Mouse (Mus musculus): ENCODE results near the gene Cavin1. TPM values are rescaled to one million over a fixed set of nuclear protein-coding genes. Genes with fewer than 3 reads are reported as not detected.

Gene Cavin1
- polyA plus RNA-seq, 1 experiment from 2014 or later = 25.5 TPM

- 0 out of 2 replicates have a peak overlapping the region, but pooled peaks have one; percentile 2 for H3K4me2 ChIP-seq
- no peaks in the 10 kb centered on the region for H3K9me3 ChIP-seq (replicated peaks)
- DNase-seq = no peak
- H3K9ac ChIP-seq = no peak overlapping the region
- peaks cover 23% of the 10 kb centered on the region for H3K27me3 ChIP-seq
- no peaks in the 10 kb centered on the region for H3K36me3 ChIP-seq
- no peak overlapping the region for H3K27ac ChIP-seq
- 45% methylated on average over 5 of the region's 5 CpGs for WGBS (ENCODE audit: insufficient replicate concordance)
- peaks cover 7% of the 10 kb centered on the region for H3K4me1 ChIP-seq (replicated peaks)
- ATAC-seq (ENCODE audit: low read depth) = no peak
- no peak overlapping the region for H3K4me3 ChIP-seq (replicated peaks)
Observed at GRCm38 (mm10) chr11:100994655-100995054, 24.0 kb upstream of the Cavin1 start.

- ATAC-seq (ENCODE audit: low read depth) = no peak
- H3K36me3 ChIP-seq = no peaks in the 10 kb centered on the region
- peaks cover 21% of the 10 kb centered on the region for H3K27me3 ChIP-seq
- 27% methylated on average over 9 of the region's 9 CpGs for WGBS (ENCODE audit: insufficient replicate concordance)
- no peak overlapping the region for H3K27ac ChIP-seq
- H3K4me2 ChIP-seq = peak overlapping the region; percentile 2; the same call in 1 of the 2 replicates
- peaks cover 2% of the 10 kb centered on the region for H3K4me1 ChIP-seq (replicated peaks)
- H3K4me3 ChIP-seq (replicated peaks) = no peak overlapping the region
- DNase-seq = no peak
- no peaks in the 10 kb centered on the region for H3K9me3 ChIP-seq (replicated peaks)
- H3K9ac ChIP-seq = no peak overlapping the region
Observed at GRCm38 (mm10) chr11:100994233-100994632, 23.5 kb upstream of the Cavin1 start.

- H3K9ac ChIP-seq = no peak overlapping the region
- DNase-seq = no peak
- no peaks in the 10 kb centered on the region for H3K36me3 ChIP-seq
- H3K4me2 ChIP-seq = no peak overlapping the region
- no peak overlapping the region for H3K27ac ChIP-seq
- H3K4me3 ChIP-seq (replicated peaks) = no peak overlapping the region
- H3K4me1 ChIP-seq (replicated peaks) = peaks cover 2% of the 10 kb centered on the region; the same call in 1 of the 2 replicates
- H3K27me3 ChIP-seq = peaks cover 20% of the 10 kb centered on the region
- H3K9me3 ChIP-seq (replicated peaks) = no peaks in the 10 kb centered on the region
- no peak for ATAC-seq (ENCODE audit: low read depth)
- WGBS (ENCODE audit: insufficient replicate concordance) = 59% methylated on average over 2 of the region's 2 CpGs
Observed at GRCm38 (mm10) chr11:100993437-100993836, 22.8 kb upstream of the Cavin1 start.

- Histone ChIP-seq H3K4me1 (replicated peaks) (peaks cover 6% of the 10 kb centered on the region), H3K4me3 (replicated peaks) (no peak overlapping the region), H3K4me2 (no peak overlapping the region), H3K9ac (no peak overlapping the region), H3K27me3 (peaks cover 18% of the 10 kb centered on the region; the same call in 1 of the 2 replicates), H3K9me3 (replicated peaks) (no peaks in the 10 kb centered on the region), H3K27ac (no peak overlapping the region), H3K36me3 (no peaks in the 10 kb centered on the region)
- DNase-seq (no peak), ATAC-seq (ENCODE audit: low read depth) (no peak)
- 31% methylated on average over 6 of the region's 6 CpGs for WGBS (ENCODE audit: insufficient replicate concordance)
Observed at GRCm38 (mm10) chr11:100991027-100991534, 20.4 kb upstream of the Cavin1 start.

GRCm38 (mm10) chr11:100989666-100990065 lies 19.0 kb upstream of the Cavin1 start:
- DNase-seq = no peak
- Histone ChIP-seq H3K4me2 (no peak overlapping the region), H3K36me3 (no peaks in the 10 kb centered on the region), H3K4me3 (replicated peaks) (no peak overlapping the region), H3K27ac (no peak overlapping the region), H3K9me3 (replicated peaks) (no peaks in the 10 kb centered on the region), H3K27me3 (peaks cover 7% of the 10 kb centered on the region; the same call in 1 of the 2 replicates), H3K9ac (no peak overlapping the region), H3K4me1 (replicated peaks) (peaks cover 9% of the 10 kb centered on the region)
- 44% methylated on average over 2 of the region's 2 CpGs for WGBS (ENCODE audit: insufficient replicate concordance)
- ATAC-seq (ENCODE audit: low read depth) = no peak

GRCm38 (mm10) chr11:100988674-100989073 lies 18.0 kb upstream of the Cavin1 start:
- no peak overlapping the region for H3K4me3 ChIP-seq (replicated peaks)
- no peak overlapping the region for H3K4me2 ChIP-seq
- no peak overlapping the region for H3K9ac ChIP-seq
- ATAC-seq (ENCODE audit: low read depth) (no peak), DNase-seq (no peak)
- H3K27ac ChIP-seq = no peak overlapping the region
- no peaks in the 10 kb centered on the region for H3K9me3 ChIP-seq (replicated peaks)
- H3K27me3 ChIP-seq = peaks cover 7% of the 10 kb centered on the region; the same call in 1 of the 2 replicates
- peaks cover 9% of the 10 kb centered on the region for H3K4me1 ChIP-seq (replicated peaks)
- 46% methylated on average over 3 of the region's 3 CpGs for WGBS (ENCODE audit: insufficient replicate concordance)
- H3K36me3 ChIP-seq = no peaks in the 10 kb centered on the region

GRCm38 (mm10) chr11:100985607-100986006 lies 14.9 kb upstream of the Cavin1 start:
- WGBS (ENCODE audit: insufficient replicate concordance) = 57% methylated on average over 3 of the region's 3 CpGs
- Histone ChIP-seq H3K9ac (no peak overlapping the region), H3K36me3 (no peaks in the 10 kb centered on the region), H3K27ac (no peak overlapping the region), H3K4me1 (replicated peaks) (peaks cover 12% of the 10 kb centered on the region), H3K27me3 (peaks cover 12% of the 10 kb centered on the region; the same call in 1 of the 2 replicates), H3K9me3 (replicated peaks) (no peaks in the 10 kb centered on the region), H3K4me2 (no peak overlapping the region), H3K4me3 (replicated peaks) (no peak overlapping the region)
- DNase-seq (no peak), ATAC-seq (ENCODE audit: low read depth) (no peak)

GRCm38 (mm10) chr11:100983778-100984131 lies 13.1 kb upstream of the Cavin1 start:
- Histone ChIP-seq H3K4me1 (replicated peaks) (peaks cover 21% of the 10 kb centered on the region), H3K27ac (no peak overlapping the region), H3K4me3 (replicated peaks) (no peak overlapping the region), H3K27me3 (peaks cover 17% of the 10 kb centered on the region; the same call in 1 of the 2 replicates), H3K9me3 (replicated peaks) (no peaks in the 10 kb centered on the region), H3K4me2 (no peak overlapping the region), H3K9ac (no peak overlapping the region), H3K36me3 (no peaks in the 10 kb centered on the region)
- ATAC-seq (ENCODE audit: low read depth) = no peak
- WGBS (ENCODE audit: insufficient replicate concordance) = 68% methylated on average over 7 of the region's 7 CpGs
- no peak for DNase-seq

- Histone ChIP-seq H3K9me3 (replicated peaks) (no peaks in the 10 kb centered on the region), H3K27me3 (peaks cover 17% of the 10 kb centered on the region; the same call in 1 of the 2 replicates), H3K27ac (no peak overlapping the region), H3K36me3 (no peaks in the 10 kb centered on the region), H3K4me3 (replicated peaks) (peak overlapping the region; percentile 34), H3K9ac (peak overlapping the region; percentile 46), H3K4me2 (peak overlapping the region; percentile 53), H3K4me1 (replicated peaks) (peaks cover 21% of the 10 kb centered on the region)
- ATAC-seq (ENCODE audit: low read depth) = peak; percentile 58
- WGBS (ENCODE audit: insufficient replicate concordance) = 5% methylated on average over 20 of the region's 20 CpGs
- DNase-seq = peak; percentile 60
Observed at GRCm38 (mm10) chr11:100983125-100983777, 12.6 kb upstream of the Cavin1 start.

GRCm38 (mm10) chr11:100982087-100982486 lies 11.4 kb upstream of the Cavin1 start:
- Histone ChIP-seq H3K27me3 (peaks cover 14% of the 10 kb centered on the region; the same call in 1 of the 2 replicates), H3K9me3 (replicated peaks) (no peaks in the 10 kb centered on the region), H3K36me3 (no peaks in the 10 kb centered on the region), H3K9ac (no peak overlapping the region), H3K4me1 (replicated peaks) (peaks cover 21% of the 10 kb centered on the region), H3K4me2 (no peak overlapping the region), H3K4me3 (replicated peaks) (no peak overlapping the region), H3K27ac (no peak overlapping the region)
- WGBS (ENCODE audit: insufficient replicate concordance) = 38% methylated on average over 8 of the region's 8 CpGs
- ATAC-seq (ENCODE audit: low read depth) (no peak), DNase-seq (no peak)

GRCm38 (mm10) chr11:100981236-100981635 lies 10.5 kb upstream of the Cavin1 start:
- WGBS (ENCODE audit: insufficient replicate concordance) = 71% methylated on average over 3 of the region's 3 CpGs
- Histone ChIP-seq H3K4me1 (replicated peaks) (peaks cover 19% of the 10 kb centered on the region), H3K4me2 (no peak overlapping the region), H3K4me3 (replicated peaks) (no peak overlapping the region), H3K36me3 (no peaks in the 10 kb centered on the region), H3K9me3 (replicated peaks) (no peaks in the 10 kb centered on the region), H3K27me3 (peaks cover 14% of the 10 kb centered on the region; the same call in 1 of the 2 replicates), H3K9ac (no peak overlapping the region), H3K27ac (no peak overlapping the region)
- ATAC-seq (ENCODE audit: low read depth) (no peak), DNase-seq (no peak)

GRCm38 (mm10) chr11:100980438-100980837 lies 9.8 kb upstream of the Cavin1 start:
- no peak for DNase-seq
- H3K27me3 ChIP-seq = peaks cover 14% of the 10 kb centered on the region; the same call in 1 of the 2 replicates
- H3K36me3 ChIP-seq = no peaks in the 10 kb centered on the region
- WGBS (ENCODE audit: insufficient replicate concordance) = 46% methylated on average over 1 of the region's 1 CpGs
- H3K4me2 ChIP-seq = no peak overlapping the region
- H3K4me1 ChIP-seq (replicated peaks) = peaks cover 14% of the 10 kb centered on the region
- peak overlapping the region; percentile 71; the same call in 1 of the 2 replicates for H3K27ac ChIP-seq
- no peak for ATAC-seq (ENCODE audit: low read depth)
- H3K9me3 ChIP-seq (replicated peaks) = no peaks in the 10 kb centered on the region
- H3K4me3 ChIP-seq (replicated peaks) = no peak overlapping the region
- no peak overlapping the region for H3K9ac ChIP-seq

Measured in liver, embryonic 13.5 days (tissue).